Mouse (Mus musculus) ovary, postnatal 14 days (tissue): ENCODE measurements around the gene Slc27a5.

Experiments
- DNase-seq: peaks from one replicate; pipeline ENCODE4 v3.0.0; 2022; ENCODE audit warnings: low spot score

The Slc27a5 gene

DNA sequence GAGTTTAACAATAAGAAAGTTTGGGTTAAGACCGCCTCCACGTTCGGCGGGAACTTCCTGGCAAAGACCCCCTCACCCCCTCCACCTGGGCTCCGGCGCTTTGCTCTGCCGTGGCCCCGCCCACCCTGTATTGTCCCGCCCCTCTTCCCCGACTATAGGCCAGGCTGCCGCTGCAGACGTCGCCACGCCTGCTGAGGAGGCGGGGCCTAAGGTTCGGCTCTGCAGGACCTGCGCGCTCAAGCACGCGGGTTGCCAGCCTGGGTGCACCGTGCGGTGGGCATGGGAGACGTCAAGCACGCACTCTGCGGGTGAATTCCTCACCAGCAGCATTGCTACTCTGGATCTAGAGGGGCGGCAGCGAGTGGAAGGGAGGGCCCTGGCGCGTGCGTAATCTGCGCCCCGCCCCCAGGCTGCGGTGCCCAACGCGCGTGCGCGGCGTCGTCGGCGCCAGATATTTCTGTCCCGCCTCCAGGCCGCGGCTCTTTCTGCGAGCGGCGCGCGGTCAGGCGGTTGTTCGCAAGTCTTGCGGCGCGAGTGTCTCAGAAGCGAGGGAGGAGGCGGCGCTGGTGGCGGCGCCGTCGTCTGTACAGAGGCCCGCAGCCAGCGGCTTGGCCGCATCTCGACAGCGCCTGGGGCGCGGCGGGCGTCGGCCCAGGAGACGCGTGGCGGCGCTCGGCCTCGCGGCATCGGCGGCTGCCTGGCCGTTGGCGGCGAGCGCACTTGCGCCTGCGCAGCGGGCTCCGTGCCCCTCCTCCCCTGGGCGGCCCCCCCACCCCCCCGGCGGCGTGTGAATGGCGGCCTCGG lies 26.1 kb upstream of the Slc27a5 start:
- peak; percentile 93 for DNase-seq

- DNase-seq: peak; percentile 48
Measured at GRCm38 (mm10) chr7:13022773-13023535, 25.0 kb upstream of the Slc27a5 start.

DNA sequence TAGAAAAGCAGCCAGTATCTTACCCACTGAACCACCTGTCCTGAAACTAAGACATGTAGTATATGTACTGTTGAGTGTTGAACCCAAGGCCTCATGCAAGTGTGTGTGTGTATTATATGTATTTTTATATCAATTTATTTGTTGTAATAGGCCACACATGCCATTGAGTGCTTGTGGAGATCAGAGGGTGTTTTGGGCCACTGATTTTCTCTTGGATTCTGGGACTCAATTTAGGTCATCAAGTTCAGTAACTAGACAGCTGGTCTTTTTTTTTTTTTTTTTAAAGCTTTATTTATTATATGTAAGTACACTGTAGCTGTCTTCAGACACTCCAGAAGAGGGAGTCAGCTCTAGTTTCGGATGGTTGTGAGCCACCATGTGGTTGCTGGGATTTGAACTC lies 17.2 kb upstream of the Slc27a5 start:
- DNase-seq: no peak

- no peak for DNase-seq
Measured at GRCm38 (mm10) chr7:13014275-13014839, 16.4 kb upstream of the Slc27a5 start.

- no peak for DNase-seq
Measured at GRCm38 (mm10) chr7:13013671-13014070, 15.7 kb upstream of the Slc27a5 start.

DNA sequence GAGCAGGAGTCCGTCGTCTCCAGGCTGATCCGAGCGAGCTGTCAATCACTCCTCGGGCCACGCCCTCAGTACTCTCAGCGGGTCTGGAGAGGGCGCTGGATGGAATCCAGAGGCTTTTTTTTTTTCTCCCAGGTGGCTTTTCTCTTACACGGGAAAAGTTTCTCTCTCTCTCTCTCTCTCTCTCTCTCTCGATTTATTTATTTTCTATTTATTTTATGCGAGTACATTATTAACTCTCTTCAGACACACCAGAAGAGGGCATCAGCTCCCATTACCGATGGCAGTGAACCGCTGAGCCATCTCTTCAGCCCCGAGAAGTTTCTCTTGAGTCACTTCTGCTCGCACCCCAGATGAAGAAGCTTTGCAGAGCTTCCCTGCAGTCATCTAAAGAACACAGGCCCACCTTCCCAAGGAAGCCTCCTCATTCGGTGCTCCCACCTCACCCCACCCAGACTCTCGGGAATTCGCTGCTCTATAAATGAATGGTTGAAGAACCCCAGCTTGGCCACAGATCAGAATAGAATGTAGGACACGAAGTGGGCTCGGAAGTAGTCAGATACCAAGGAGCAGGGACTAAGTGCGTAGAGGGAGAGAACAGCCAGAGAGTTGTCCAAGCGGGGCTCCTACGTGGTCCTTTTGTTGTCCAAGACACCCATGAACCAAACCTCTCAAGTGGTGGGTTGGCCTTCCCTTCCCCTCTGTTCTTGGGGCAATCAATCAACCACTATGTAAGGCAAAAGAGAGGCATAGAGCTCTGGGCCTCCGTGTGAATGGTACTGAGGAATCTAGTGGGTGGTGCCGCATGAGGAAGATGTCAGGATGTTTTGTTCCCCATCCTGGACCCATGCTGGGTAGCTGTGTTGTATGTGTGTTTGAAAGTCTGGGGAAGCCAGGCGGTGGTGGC lies 12.3 kb upstream of the Slc27a5 start, which contains the start of gene Zbtb45:
Zbtb45 (minus strand) TSS at position 30 of the 904 bp plus-strand sequence.
- no peak for DNase-seq

DNA sequence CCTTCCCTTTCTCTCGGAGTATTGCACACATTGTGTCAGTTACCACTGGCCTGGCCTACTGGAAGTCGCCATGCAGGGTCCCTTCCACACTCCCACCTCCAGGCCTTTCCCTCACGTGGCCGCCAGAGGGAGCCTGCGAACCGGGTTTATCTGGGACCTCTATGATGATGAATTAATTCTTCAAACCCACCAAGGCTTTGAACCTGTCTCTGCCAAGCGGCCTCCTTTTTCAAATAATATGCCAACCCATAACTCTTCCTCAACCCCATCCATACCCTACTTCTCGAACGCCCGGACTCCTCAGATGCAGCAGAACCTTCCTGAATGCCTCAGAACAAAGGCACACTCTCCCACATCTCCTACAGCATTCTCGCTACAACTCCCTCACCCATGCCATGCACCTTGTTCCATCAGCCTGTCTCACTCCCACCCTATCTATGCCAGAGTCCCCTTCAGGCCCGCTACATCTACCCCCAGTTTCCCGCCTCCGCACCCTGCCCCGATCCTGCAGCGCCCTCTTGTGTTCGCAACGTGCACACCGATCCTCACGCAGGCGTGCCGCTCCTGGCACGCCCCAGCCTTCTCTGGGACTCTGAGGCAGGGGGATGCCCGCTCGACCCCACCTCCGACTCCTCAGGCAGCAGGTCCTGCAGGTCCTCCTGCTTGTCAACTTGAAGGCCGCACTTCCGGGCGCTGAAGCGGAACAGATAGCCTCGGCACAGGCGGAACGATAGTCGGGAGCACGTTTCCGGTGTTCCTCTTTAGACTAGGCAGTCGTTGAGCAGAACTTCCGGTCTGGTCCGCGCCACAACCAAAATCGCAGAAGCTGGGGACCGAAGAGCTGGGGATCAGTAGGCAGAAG lies 11.4 kb upstream of the Slc27a5 start:
- DNase-seq: peak; percentile 88

- no peak for DNase-seq
Measured at GRCm38 (mm10) chr7:13007341-13008092, 9.5 kb upstream of the Slc27a5 start.

- DNase-seq: no peak
Measured at GRCm38 (mm10) chr7:13006531-13006930, 8.5 kb upstream of the Slc27a5 start.

DNA sequence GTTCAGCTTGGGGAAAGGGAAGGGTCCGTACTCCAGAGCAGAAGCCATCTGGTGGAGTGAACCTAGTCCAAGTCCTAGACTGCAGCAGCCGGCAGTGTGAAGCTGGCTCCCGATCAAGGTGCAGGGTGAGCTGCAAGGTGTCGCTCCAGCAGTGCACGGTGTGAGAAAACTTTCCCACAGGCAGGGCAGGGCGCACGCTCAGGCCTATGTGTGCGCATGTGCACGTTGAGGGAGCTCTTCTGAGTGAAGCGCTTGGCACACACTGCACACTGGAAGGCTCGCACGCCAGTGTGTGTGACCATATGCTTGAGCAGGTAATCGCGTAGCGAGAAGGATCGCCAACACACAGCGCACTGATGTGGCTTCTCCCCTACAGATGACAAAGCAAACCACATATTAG lies 8.0 kb upstream of the Slc27a5 start:
- no peak for DNase-seq

DNA sequence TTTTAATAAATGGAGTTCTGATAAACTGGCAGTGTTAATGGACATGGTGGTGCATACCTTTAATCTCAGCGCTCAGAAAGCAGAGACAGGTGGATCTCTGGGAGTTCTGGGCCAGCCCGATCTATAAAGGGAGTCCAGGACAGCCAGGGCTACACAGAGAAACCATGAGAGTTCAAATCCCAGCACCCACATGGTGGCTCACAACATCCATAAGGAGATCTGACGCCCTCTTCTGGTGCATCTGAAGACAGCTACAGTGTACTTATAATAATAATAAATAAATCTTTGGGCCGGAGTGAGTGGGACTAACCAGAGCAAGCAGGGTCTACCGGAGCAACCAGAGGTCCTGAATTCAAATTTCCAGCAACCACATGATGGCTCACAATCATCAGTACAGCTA lies 5.4 kb upstream of the Slc27a5 start:
- DNase-seq: no peak

DNA sequence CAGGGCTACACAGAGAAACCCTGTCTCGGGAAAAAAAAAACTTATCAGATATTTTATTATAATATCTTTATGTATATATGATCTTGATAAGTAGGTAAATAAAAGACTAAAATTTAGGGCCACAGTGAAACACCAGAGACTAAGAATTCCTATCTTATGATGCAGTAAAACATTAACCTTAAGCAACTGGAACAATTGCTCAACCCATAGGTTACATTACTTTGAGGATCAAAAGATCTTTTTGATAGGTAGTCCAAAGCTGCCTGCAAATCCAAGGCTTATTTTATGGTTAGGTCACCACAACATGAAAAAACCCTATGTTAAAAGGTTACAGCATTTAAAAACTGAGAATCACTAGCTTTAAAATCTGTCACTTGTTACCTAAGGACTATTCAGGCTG lies 3.6 kb upstream of the Slc27a5 start:
- DNase-seq: no peak

DNA sequence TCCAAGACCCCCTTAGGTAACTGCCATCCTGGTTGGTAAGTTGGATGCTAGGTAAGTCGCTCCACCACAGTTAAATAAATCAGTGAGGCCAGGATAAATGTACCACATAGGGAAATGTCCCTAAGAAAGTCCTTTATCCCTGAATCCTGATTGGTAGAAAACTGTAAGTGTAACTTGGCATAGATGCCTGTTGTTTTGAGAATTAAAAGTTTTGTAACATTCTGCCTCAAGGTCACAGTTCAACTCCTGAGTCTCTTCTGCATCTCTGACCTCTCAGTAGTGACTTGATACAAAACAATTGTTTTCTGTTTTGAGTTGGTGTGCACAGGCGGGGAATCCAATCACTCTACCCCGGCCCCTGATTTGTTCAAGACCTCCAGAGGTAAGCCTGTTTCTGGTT lies 859 bp upstream of the Slc27a5 start, which contains the start of gene Trim28:
Trim28 (plus strand) TSS at position 264 of the 400 bp plus-strand sequence.
- no peak for DNase-seq

DNA sequence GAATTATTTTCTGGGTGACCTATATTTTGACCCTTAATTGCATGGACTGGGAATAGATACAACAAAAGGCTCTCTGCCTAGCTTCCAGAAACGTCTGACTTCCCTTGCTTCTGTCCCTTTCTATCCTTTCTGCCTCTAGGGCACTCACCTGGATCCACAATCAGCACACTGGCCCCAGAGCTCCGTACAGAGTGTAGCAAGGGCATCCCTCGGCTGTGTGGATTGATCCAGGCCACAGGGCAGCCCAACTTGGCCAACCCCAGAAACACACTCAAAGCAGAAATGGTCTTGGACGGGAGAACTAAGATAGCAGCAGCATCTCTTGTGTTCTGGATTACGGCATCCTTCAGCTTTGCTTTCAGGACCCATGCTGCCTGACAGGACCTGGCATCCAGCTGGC lies 762 bp downstream of the Slc27a5 start:
- no peak for DNase-seq

DNA sequence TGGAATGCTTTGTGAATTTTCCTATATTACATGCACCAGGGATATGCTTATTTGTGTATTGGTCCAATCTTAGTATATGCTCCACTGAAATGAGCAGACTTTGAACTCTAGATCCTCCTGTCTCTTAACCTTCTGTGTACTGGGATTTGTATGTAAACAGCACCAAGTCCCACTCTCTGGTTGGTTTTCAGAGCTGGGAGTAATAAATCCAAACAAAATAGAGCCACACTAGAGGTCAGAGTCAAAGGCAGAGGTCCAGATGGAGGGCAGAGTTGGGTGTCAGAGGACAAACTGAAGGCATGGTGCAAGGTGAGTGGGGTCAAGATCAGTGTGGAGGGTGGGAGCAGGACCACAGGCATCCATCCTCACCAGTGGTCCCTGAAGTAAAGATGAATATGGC lies 2.1 kb downstream of the Slc27a5 start:
- no peak for DNase-seq

DNA sequence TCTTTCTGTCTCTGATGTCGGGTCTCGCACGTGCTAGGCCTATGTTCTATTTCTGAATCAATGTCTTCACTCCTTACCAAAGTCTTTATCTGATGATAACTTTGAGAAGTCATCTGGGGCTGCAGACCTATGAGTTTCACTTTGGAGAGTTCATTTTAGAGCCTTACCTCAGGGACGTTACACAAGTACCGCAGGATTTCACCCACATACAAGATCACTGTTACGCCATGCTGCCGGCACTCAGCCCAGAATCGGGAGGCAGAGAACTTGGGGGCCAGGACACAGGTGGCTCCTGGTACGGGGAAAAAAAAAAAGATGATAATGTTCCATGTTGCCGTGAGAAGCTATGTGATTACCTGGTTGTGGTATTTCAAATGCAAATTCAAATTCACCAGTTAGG lies 4.8 kb downstream of the Slc27a5 start:
- DNase-seq: no peak

DNA sequence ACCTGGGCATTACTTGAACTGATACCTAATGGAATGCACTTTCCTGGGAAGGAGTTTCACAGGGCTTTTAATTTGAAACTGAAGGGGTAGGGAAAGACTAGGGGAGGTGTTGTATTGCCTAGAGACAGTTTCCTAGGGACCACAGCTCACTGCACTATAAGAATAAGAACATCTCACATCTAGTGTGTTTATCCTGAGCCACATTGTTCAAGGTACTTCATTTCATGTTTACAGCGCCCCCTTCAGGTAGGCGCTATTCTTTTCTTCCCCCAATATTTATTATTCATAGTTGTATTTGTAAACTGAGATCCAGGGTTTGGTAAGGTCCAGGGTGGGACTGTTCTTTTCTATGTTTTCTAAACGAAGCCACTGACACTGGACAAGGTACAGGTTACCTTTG lies 5.8 kb downstream of the Slc27a5 start:
- no peak for DNase-seq

DNA sequence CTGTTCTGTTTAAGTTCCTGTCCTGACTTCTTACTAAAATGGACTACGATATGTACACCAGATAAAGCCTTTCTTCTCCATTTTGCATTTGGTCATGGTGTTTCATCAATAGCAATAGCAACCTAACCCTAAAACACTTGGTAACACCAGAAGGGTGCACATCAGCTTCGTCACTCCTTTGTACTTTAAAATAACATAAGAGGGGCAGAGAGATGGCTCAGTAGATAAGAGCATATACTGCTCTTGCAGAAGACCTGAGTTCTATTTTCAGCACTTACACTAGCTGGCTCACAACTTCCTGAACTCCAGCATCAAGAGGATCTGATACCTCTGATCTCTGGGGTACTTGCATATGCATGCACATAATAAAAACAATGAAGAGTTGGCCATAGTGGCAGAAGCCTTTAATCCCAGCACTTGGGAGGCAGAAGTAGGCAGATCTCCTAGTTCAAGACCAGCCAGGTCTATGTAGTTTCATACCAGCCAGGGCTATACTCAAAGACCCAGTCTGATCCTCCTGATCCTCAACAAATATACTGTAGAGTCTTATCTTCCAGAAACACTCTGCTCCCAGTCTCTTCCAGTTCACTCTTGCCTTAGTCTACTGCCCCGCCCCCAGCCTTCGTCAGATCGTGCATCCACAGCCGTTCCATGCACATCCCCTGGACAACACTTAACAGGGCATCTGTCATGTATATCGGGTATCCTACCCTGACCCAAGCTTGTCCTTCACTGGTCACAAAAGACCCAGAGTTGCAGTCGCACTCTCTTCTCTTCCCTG lies 10.4 kb downstream of the Slc27a5 start:
- no peak for DNase-seq

- DNase-seq: no peak
Measured at GRCm38 (mm10) chr7:12986906-12987305, 11.1 kb downstream of the Slc27a5 start.
